Mouse (Mus musculus) kidney, postnatal 4 days (tissue): ENCODE measurements around the gene Acadm.

Experiments used
- DNase-seq, 2 experiments: peaks; one replicate each; pipeline ENCODE4 v3.0.0; 2021; ENCODE audit warnings: mixed read lengths in 2 of 2

Acadm gene

GRCm38 (mm10) chr3:153940486-153940885 lies 3.9 kb downstream of the Acadm start:
- no peak for DNase-seq

- no peak for DNase-seq
Measured at GRCm38 (mm10) chr3:153940021-153940420, 4.4 kb downstream of the Acadm start.

- peak in 1 of 2 experiments; percentile 29 for DNase-seq
Measured at GRCm38 (mm10) chr3:153937116-153937810, 7.2 kb downstream of the Acadm start.

- no peak for DNase-seq
Measured at GRCm38 (mm10) chr3:153935878-153936277, 8.6 kb downstream of the Acadm start.

GRCm38 (mm10) chr3:153932461-153932860 lies 12.0 kb downstream of the Acadm start:
- no peak for DNase-seq

- no peak for DNase-seq
Measured at GRCm38 (mm10) chr3:153929526-153929925, 14.9 kb downstream of the Acadm start.

GRCm38 (mm10) chr3:153926333-153926732 lies 18.1 kb downstream of the Acadm start:
- no peak for DNase-seq

- no peak for DNase-seq
Measured at GRCm38 (mm10) chr3:153921147-153921910, 23.1 kb downstream of the Acadm start.

GRCm38 (mm10) chr3:153917200-153917599 lies 27.2 kb downstream of the Acadm start:
- no peak for DNase-seq

- peak in 1 of 2 experiments; percentile 21 for DNase-seq
Measured at GRCm38 (mm10) chr3:153913510-153914243, 30.8 kb downstream of the Acadm start.

- DNase-seq: peak; percentile 97
Measured at GRCm38 (mm10) chr3:153912546-153913509, 31.6 kb downstream of the Acadm start, which contains the start of gene Rabggtb. TSS of gene Rabggtb (minus strand) at chr3:153913009.

- DNase-seq: no peak
Measured at GRCm38 (mm10) chr3:153911882-153912440, 32.5 kb downstream of the Acadm start.

- peak; percentile 13 to 28 for DNase-seq
Measured at GRCm38 (mm10) chr3:153911197-153911881, 33.1 kb downstream of the Acadm start.

- DNase-seq: no peak
Measured at GRCm38 (mm10) chr3:153910489-153910888, 33.9 kb downstream of the Acadm start.

- DNase-seq: no peak
Measured at GRCm38 (mm10) chr3:153908919-153909318, 35.5 kb downstream of the Acadm start.

- no peak for DNase-seq
Measured at GRCm38 (mm10) chr3:153906136-153906871, 38.1 kb downstream of the Acadm start, which contains the start of gene Msh4. TSS of gene Msh4 (minus strand) at chr3:153906138.

GRCm38 (mm10) chr3:153905251-153906135 lies 38.9 kb downstream of the Acadm start:
- DNase-seq: peak; percentile 12 to 23

- peak; percentile 71 to 80 for DNase-seq
Measured at GRCm38 (mm10) chr3:153904586-153904985, 39.8 kb downstream of the Acadm start.

GRCm38 (mm10) chr3:153902595-153902994 lies 41.8 kb downstream of the Acadm start:
- DNase-seq: no peak
